Mouse (Mus musculus): ENCODE measurements around the gene Vps33a.

GRCm38 (mm10) chr5:123501973-123502372, 70.9 kb downstream of the Vps33a start:
- TF ChIP-seq POLR2A (IDR thresholded peaks at IDR 0.05; ENCODE audit: insufficient read depth, low read length): no peak
- TF ChIP-seq CTCF (IDR thresholded peaks at IDR 0.05; ENCODE audit: low read depth, low read length): no peak
